Mouse (Mus musculus) skeletal muscle tissue, adult 2 months (tissue): ENCODE data around the gene Plekhg3.

Source experiments
- DNase-seq: peaks from one replicate; pipeline ENCODE4 v3.0.0-alpha.2; 2012; ENCODE audit warnings: low read depth, low spot score

Plekhg3 gene

GRCm38 (mm10) chr12:76619847-76620246 lies 89.2 kb downstream of the Plekhg3 start:
- DNase-seq, result no peak

- no peak for DNase-seq
Measured at GRCm38 (mm10) chr12:76623374-76623773, 92.7 kb downstream of the Plekhg3 start.
